Mouse (Mus musculus): Measurements from ENCODE around the gene Adam15.

DNA sequence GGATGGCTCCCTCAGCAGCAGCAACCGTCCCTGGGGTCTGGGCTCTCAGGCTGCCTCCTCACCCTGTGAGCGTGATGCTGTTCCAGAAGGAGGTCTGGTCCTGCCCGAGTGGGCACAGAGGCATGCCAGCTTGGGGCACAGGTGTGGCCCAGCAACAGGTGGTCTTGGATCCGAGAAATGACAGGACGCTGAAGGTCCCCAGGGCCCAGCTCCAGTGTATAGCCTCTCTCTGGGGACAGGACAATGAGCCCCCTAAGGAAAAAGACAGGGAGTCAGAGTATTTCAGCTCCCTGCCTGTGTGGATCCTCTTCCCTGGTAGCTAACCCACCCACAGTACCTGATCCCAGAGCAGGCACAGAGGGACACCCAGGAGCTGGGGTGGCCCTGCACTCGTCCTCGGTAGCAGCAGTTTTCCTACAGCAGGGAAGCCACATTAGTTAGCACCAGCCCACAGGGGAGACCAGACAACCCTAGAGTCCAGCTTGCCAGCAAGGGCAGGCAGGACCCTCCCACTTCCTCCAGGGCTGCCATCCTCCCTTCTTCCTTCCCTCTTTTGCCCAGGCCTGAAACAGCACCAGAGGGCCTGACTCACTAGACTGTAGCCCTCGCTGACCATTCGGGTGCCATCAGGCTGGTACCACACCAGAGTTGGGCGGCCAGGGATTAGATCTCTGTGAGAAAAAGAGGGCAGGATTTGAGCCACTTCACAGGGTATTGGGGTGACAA, 2.8 kb downstream of the Adam15 start:
- no peak for TF ChIP-seq HCFC1 (IDR thresholded peaks at IDR 0.05; ENCODE audit: borderline replicate concordance, insufficient read depth, low read length)
- no peak for TF ChIP-seq CHD2 (IDR thresholded peaks at IDR 0.05; ENCODE audit: low read depth, low read length)

Measured in ES-E14 (cell line).